Mouse (Mus musculus) lung, adult 2 months (tissue): ENCODE results near the gene Ppp2r2d. TPM values are rescaled to one million over a fixed set of nuclear protein-coding genes. Genes with fewer than 3 reads are reported as not detected.

Experiments used
- DNase-seq: peaks from one replicate; pipeline ENCODE4 v3.0.0; 2022
- H3K4me1 ChIP-seq: fragments of 200-500 bp; 2 replicates; pipeline ENCODE4 v1.6.1; 2011; ENCODE audit warnings: low read length; ENCODE audit not compliant: control insufficient read depth, insufficient read depth
- H3K4me3 ChIP-seq: fragments of 200-500 bp; replicated peaks from 2 replicates; pipeline ENCODE3; 2011; ENCODE audit warnings: low read depth, mild to moderate bottlenecking, control low read depth, low read length; ENCODE audit errors: extremely low read depth
- CTCF ChIP-seq: fragments of 200-500 bp; IDR thresholded peaks from 2 replicates; pipeline ENCODE4 v1.5.1; 2011; ENCODE audit warnings: mild to moderate bottlenecking, low read length, control low read depth; ENCODE audit not compliant: insufficient read depth
- POLR2A ChIP-seq: fragments of 200-500 bp; IDR thresholded peaks from 2 replicates; pipeline ENCODE4 v1.6.1; 2011; ENCODE audit warnings: low read depth, mild to moderate bottlenecking, control low read depth, low read length, borderline replicate concordance; ENCODE audit errors: extremely low read depth
- WGBS: fragments of 180-500 bp; shearing (Covaris S2); methylation state at CpG from one replicate; pipeline ENCODE4 v1.1.7; 2018; 5-methylcytosine and 5-hydroxymethylcytosine counted together
- polyA plus RNA-seq: library from polyadenylated mRNA; depleted of rRNA; stranded (reverse); fragments of >200 nt; gene quantifications from 2 replicates; pipeline ENCODE4 v1.2.3, GENCODE M21; 2012

Gene Ppp2r2d
- polyA plus RNA-seq, 1 experiment = 19.3 TPM

DNA sequence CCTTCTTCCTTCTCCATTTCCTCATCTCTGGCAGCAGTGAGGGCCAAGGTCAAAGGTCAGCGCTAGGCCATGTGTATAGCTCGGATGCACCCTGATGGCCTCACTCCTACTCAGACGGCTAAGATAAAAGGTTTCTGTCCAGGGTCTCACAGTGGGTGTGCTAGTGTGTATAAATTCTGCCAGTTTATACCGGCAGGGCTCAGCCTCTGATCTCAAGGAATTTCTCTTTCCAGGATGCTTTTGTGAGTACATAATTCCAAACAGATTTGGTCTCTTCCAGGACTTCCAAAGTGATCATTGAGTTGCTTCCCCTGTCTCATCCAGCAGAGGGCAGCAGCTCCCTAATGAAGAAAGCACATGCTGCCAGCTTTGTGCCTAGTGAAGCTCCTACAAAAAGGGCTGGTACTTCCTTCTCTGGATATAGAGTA, 5.3 kb upstream of the Ppp2r2d start:
- Histone ChIP-seq H3K4me1 (peaks cover 3% of the 10 kb centered on the region; the same call in 1 of the 2 replicates), H3K4me3 (no peak overlapping the region)
- WGBS = 58% methylated on average over 4 of the region's 4 CpGs
- no peak for TF ChIP-seq POLR2A
- peak; percentile 86 for TF ChIP-seq CTCF
- DNase-seq = peak; percentile 72

DNA sequence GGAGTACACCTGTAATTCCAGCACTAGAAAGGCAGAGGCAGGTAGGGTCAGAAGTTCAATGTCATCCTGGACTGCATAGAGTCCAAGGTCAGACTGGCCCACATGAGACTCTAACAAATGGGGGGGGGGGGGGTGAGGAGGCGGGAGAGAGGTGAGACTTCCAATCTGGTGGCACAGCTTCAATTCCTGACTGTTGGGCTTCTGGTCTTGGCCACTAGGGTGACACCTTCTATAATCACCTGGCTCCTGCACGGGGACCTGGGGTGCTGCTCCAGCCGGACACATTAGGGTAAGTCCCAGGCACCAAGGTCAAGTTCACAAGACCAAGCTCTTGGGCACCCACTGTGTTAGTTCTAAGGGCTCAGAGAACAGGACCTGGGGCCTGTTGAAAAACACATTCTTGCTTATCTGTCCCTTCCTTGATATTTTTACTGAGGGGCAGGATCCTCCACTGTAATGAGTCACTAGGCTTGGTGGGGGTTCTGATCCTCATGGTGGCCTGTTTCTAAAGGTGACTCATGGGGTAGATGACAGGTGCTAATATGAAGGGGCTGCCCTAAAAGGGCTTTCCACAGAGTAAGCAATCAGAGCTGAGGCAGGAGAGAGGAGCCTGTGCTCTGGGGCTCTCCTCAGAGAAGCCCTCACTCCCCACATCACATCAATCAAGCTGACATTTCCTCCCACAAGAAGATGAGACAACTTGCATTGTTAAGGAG, 4.3 kb upstream of the Ppp2r2d start:
- peaks cover 3% of the 10 kb centered on the region; the same call in 1 of the 2 replicates for H3K4me1 ChIP-seq
- TF ChIP-seq POLR2A (no peak), CTCF (no peak)
- 75% methylated on average over 3 of the region's 3 CpGs for WGBS

DNA sequence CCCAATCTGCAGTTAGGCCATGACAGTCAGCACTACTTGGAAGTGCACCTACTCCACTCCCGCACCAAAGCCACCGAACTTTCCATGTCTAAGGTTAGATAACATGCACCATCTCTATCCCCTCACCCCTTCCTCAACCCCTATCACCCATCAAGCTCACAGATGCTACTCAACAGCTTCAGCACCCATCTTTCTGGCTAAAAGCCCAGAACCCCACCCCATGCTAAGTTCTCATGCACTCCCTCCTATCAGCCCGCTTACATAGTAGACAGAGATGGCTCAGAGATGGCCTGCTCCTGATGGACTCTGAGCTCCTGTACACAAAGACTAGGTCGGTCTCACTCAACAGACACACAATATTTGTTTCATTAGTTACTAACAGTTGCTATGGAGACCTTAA, 2.5 kb upstream of the Ppp2r2d start:
- WGBS = 84% methylated on average over 4 of the region's 4 CpGs
- Histone ChIP-seq H3K4me3 (no peak overlapping the region), H3K4me1 (peaks cover 15% of the 10 kb centered on the region)
- TF ChIP-seq CTCF (no peak), POLR2A (no peak)
- no peak for DNase-seq

More for the DNA sequence above, 4.3 kb upstream of the Ppp2r2d start:
- H3K4me3 ChIP-seq = no peak overlapping the region
- DNase-seq = no peak

DNA sequence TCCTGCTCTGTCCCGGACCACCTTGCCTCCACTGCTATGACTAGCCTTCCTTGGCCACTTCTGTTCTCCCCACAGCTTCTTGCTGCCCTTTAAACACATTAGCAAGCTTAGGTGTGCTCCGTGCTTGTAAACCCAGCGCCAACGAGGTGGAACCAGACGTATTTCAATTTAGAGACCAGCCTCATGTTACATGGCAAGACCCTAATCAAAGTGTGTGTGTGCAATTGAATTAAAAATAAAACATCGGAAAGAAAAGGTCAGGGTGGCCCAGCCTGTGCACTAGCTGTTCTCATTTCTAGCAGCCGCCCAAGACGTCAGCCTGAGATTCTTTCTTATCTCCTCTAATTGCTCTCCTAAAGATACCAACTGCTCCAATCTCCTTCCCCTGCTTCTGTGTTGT, 768 bp upstream of the Ppp2r2d start:
- DNase-seq = no peak
- no peak overlapping the region for H3K4me3 ChIP-seq
- H3K4me1 ChIP-seq = peaks cover 16% of the 10 kb centered on the region
- no peak for TF ChIP-seq POLR2A
- TF ChIP-seq CTCF = no peak
- WGBS = 30% methylated on average over 8 of the region's 8 CpGs

DNA sequence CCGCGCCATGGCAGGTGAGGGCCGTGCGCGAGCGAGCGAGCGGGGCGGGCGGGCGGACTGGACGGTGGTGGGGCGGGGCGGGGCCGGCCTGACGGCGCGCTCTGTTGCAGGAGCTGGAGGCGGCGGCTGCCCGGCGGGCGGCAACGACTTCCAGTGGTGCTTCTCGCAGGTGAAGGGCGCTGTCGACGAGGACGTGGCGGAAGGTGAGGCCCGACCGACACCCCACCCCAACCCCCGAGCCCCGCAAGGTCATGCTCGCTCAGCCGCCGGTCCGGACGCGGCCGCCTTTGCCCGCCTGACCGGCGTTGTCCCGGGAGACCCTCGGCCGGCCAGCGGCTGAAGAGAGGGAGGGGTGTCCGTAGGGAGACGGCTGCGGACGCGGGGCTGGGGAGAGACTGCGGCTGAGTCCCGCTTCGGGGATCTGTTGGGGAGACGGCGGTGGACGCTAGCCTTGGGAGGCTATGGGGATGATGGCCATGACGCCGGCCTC, 668 bp downstream of the Ppp2r2d start:
- TF ChIP-seq CTCF (no peak), POLR2A (no peak)
- Histone ChIP-seq H3K4me3 (peak overlapping the region; percentile 83), H3K4me1 (peaks cover 16% of the 10 kb centered on the region)
- DNase-seq = no peak
- under 1% methylated on average over 60 of the region's 61 CpGs for WGBS

DNA sequence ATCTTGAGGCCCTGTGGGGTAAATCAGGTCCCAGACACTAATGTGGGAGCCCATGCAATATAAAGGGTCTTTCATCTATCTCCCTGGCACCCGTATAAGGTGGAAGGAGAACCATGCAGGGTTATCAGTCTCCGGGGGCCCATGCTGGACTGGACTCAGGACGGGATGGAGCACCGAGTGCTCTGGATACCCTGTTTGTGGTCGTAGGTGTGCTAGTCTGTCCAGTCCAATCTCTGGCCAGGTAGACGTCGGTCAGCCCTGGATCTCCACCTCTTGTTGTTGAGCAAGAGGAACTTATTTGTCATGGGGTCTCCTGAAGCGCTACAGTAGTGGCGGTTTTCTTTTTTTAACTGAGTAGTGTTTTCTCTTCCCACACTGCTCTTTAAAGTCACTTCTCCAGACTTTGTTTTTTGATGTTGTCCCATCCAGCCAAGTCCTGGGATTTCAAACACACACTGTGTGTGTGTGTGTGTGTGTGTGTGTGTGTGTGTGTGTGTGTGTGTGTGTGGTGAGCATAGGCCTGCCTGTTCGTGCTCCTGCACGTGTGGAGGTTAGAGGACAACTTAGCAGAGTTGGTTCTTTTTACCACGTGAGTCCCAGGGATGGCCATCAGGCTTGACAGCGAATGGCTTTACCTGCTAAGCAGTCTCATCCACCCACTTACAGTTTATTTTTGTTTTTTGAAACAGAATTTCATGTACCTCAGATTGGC, 1.6 kb downstream of the Ppp2r2d start:
- TF ChIP-seq CTCF (no peak), POLR2A (no peak)
- peaks cover 16% of the 10 kb centered on the region for H3K4me1 ChIP-seq
- no peak for DNase-seq
- 21% methylated on average over 13 of the region's 13 CpGs for WGBS
- peak overlapping the region; percentile 83 for H3K4me3 ChIP-seq

DNA sequence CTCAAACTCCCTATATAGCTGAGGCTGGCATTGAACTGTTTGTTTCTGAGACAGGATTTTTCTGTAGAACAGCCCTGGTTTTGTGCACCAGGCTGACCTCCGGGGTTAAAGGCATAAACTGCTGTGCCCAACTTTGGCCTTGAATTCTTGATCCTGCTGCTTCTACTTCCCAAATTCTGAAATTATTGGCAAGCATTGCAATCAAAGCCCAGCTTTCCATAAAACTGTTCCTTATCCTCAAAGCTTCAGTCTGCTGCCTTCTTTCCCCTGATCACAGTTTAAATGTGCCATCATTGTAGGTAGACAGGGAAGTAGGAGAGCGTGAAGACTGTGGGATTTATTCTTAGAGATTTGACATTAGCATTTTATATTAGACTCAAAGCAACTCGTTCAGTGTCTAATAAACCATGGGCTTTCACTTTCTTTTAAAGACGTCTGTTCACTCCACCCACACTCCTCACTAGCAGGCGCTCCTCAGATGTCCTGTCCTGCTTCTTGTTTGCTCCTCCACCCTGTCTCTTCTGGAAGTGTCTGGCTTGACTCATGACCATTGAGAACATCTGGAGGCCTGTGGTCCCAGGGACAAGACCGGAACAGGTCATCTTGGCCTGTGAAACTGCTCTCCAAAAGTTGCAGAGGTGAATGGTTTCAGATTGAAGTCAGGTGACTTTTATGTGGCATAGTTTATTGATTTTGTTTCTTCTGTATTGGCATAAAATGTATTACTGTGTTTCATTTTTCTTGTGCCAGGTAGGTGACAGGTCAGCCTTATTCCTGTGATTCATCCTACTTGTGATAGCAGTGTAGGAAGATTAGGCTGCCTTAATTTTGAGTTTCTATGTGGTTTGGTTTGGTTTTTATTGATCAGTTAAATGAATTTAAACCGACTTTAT, 2.4 kb downstream of the Ppp2r2d start:
- DNase-seq = no peak
- TF ChIP-seq CTCF = no peak
- TF ChIP-seq POLR2A = no peak
- no peak overlapping the region for H3K4me3 ChIP-seq
- WGBS = 49% methylated on average over 7 of the region's 7 CpGs
- H3K4me1 ChIP-seq = peaks cover 16% of the 10 kb centered on the region

DNA sequence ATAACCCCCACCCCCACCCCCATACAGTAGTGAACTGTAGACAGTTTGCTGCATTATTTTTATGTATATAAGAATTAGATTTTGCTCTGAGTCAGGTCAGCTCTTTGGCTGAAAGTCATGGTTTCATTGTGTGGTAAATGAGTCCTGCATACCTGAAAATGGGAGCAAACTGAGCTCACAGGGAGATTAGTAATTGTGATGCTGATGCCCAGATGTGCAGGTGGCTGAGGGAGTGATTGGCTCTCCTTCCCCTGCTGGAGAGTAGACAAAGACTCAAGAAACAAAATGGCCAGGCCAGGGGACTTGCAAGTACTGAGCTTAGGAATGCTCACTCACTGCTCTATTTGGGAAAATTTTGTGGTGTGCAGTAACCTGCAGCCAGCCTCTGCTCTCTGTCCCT, 4.2 kb downstream of the Ppp2r2d start:
- no peak for DNase-seq
- no peak overlapping the region for H3K4me3 ChIP-seq
- peaks cover 12% of the 10 kb centered on the region for H3K4me1 ChIP-seq
- no peak for TF ChIP-seq POLR2A
- no peak for TF ChIP-seq CTCF

DNA sequence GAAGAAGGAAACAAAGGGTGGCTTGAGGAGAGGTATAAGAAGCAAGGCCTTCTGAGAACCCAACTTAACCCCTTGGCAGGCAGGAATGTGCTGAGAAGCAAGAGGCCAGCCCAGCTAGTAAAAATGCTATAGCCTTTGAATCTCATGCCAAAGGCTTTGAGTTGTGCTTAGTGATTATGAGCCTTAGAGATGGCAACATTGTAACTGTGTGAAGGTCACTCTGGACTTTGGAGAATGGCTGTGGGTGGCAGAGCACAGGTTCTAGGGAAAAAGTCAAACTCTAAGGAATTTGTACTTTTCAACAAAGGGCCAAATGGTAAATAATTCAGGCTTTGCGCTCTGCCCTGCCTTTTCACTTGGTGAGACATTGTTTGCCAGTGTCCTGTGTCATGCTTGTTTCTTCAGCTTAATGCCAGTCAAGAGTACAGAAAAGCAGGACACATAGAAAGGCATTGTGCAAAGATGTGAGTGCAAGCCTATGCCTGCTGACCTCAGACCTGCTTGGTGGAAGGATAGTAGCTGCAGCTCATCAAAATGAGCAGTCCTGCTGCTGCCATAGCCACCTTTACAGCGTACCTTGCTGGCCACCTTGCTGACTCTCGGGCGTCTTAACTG, 7.6 kb downstream of the Ppp2r2d start:
- no peak for DNase-seq
- 98% methylated on average over 4 of the region's 4 CpGs for WGBS
- TF ChIP-seq POLR2A = no peak
- no peak for TF ChIP-seq CTCF
- Histone ChIP-seq H3K4me3 (no peak overlapping the region), H3K4me1 (no peaks in the 10 kb centered on the region; the same call in 1 of the 2 replicates)
